Mouse (Mus musculus): Measurements from ENCODE around the gene Klrb1f. TPM values are rescaled to one million over a fixed set of nuclear protein-coding genes. Genes with fewer than 3 reads are reported as not detected.
"Not testable (repeated sequence)": the region's sequence is repeated elsewhere in the genome, so short reads cannot be mapped to it uniquely, and the experiment has no call there.

The Klrb1f gene
- total and polyA plus RNA-seq, 2 experiments from 2014 or later, result 0.23 TPM; not detected in 1

- H3K36me3 ChIP-seq (replicated peaks; ENCODE audit: control insufficient read depth, insufficient read depth, low read length), result no peaks in the 10 kb centered on the region
- ATAC-seq (ENCODE audit: insufficient read depth, low read depth), result peak; percentile 49; the same call in 1 of the 2 replicates
These were observed 49.5 kb downstream of the Klrb1f start for GRCm38 (mm10) chr6:129095166-129095565.

GRCm38 (mm10) chr6:129097929-129098328, 52.2 kb downstream of the Klrb1f start:
- Histone ChIP-seq H3K9ac (replicated peaks; ENCODE audit: low read depth, low read length) (no peak overlapping the region), H3K9me3 (replicated peaks; ENCODE audit: control insufficient read depth, low read length) (no peaks in the 10 kb centered on the region), H3K36me3 (replicated peaks; ENCODE audit: control insufficient read depth, insufficient read depth, low read length) (no peaks in the 10 kb centered on the region), H3K27ac (ENCODE audit: low read depth) (0 out of 2 replicates have a peak overlapping the region, but pooled peaks have one; percentile 25), H3K27me3 (ENCODE audit: control insufficient read depth, insufficient read depth, low read length) (no peaks in the 10 kb centered on the region), H3K4me2 (ENCODE audit: low read depth, low read length) (no peak overlapping the region), H3K4me1 (ENCODE audit: control insufficient read depth, insufficient read depth) (no peaks in the 10 kb centered on the region), H3K4me3 (ENCODE audit: low read depth, low read length) (no peak overlapping the region)
- TF ChIP-seq EP300 (IDR thresholded peaks at IDR 0.05; ENCODE audit: low read depth) (no peak), CTCF (IDR thresholded peaks at IDR 0.05; ENCODE audit: low read depth) (no peak)
- ATAC-seq (ENCODE audit: insufficient read depth, low read depth) (peak; percentile 36; the same call in 1 of the 2 replicates), DNase-seq (ENCODE audit: low spot score) (no peak)
- WGBS, result 16% methylated on average over 1 of the region's 1 CpGs

More at GRCm38 (mm10) chr6:129095166-129095565, 49.5 kb downstream of the Klrb1f start:
- no peak overlapping the region for H3K4me2 ChIP-seq (ENCODE audit: low read depth, low read length)
- H3K4me3 ChIP-seq (ENCODE audit: low read depth, low read length), result no peak overlapping the region
- H3K27me3 ChIP-seq (ENCODE audit: control insufficient read depth, insufficient read depth, low read length), result no peaks in the 10 kb centered on the region
- no peaks in the 10 kb centered on the region for H3K4me1 ChIP-seq (ENCODE audit: control insufficient read depth, insufficient read depth)
- peak; percentile 67 for TF ChIP-seq CTCF (IDR thresholded peaks at IDR 0.05; ENCODE audit: low read depth)
- TF ChIP-seq EP300 (IDR thresholded peaks at IDR 0.05; ENCODE audit: low read depth), result no peak
- no peaks in the 10 kb centered on the region for H3K9me3 ChIP-seq (replicated peaks; ENCODE audit: control insufficient read depth, low read length)
- H3K27ac ChIP-seq (ENCODE audit: low read depth), result no peak overlapping the region
- H3K9ac ChIP-seq (replicated peaks; ENCODE audit: low read depth, low read length), result no peak overlapping the region
- DNase-seq (ENCODE audit: low spot score), result peak; percentile 60

- not testable (repeated sequence) for ATAC-seq (ENCODE audit: insufficient read depth, low read depth); H3K4me1 ChIP-seq (ENCODE audit: control insufficient read depth, insufficient read depth)
- 42% methylated on average over 1 of the region's 1 CpGs for WGBS
These were observed 55.1 kb downstream of the Klrb1f start, which contains the start of gene Clec2e for GRCm38 (mm10) chr6:129100794-129101193. TSS of gene Clec2e (minus strand) at chr6:129100913.

GRCm38 (mm10) chr6:129101604-129102003, 55.9 kb downstream of the Klrb1f start:
- no peak overlapping the region for H3K4me2 ChIP-seq (ENCODE audit: low read depth, low read length)
- ATAC-seq (ENCODE audit: insufficient read depth, low read depth), result no peak
- no peaks in the 10 kb centered on the region for H3K9me3 ChIP-seq (replicated peaks; ENCODE audit: control insufficient read depth, low read length)

More at GRCm38 (mm10) chr6:129100794-129101193, 55.1 kb downstream of the Klrb1f start, which contains the start of gene Clec2e:
- H3K27ac ChIP-seq (ENCODE audit: low read depth); DNase-seq (ENCODE audit: low spot score); H3K4me2 ChIP-seq (ENCODE audit: low read depth, low read length); H3K27me3 ChIP-seq (ENCODE audit: control insufficient read depth, insufficient read depth, low read length); H3K36me3 ChIP-seq (replicated peaks; ENCODE audit: control insufficient read depth, insufficient read depth, low read length); H3K9ac ChIP-seq (replicated peaks; ENCODE audit: low read depth, low read length); H3K4me3 ChIP-seq (ENCODE audit: low read depth, low read length); H3K9me3 ChIP-seq (replicated peaks; ENCODE audit: control insufficient read depth, low read length): not testable (repeated sequence)

GRCm38 (mm10) chr6:129102858-129103555, 57.3 kb downstream of the Klrb1f start:
- Histone ChIP-seq H3K36me3 (replicated peaks; ENCODE audit: control insufficient read depth, insufficient read depth, low read length) (no peaks in the 10 kb centered on the region), H3K27me3 (ENCODE audit: control insufficient read depth, insufficient read depth, low read length) (no peaks in the 10 kb centered on the region), H3K27ac (ENCODE audit: low read depth) (peak overlapping the region; percentile 64), H3K9me3 (replicated peaks; ENCODE audit: control insufficient read depth, low read length) (no peaks in the 10 kb centered on the region), H3K9ac (replicated peaks; ENCODE audit: low read depth, low read length) (no peak overlapping the region), H3K4me1 (ENCODE audit: control insufficient read depth, insufficient read depth) (no peaks in the 10 kb centered on the region), H3K4me3 (ENCODE audit: low read depth, low read length) (no peak overlapping the region), H3K4me2 (ENCODE audit: low read depth, low read length) (no peak overlapping the region)
- 58% methylated on average over 4 of the region's 4 CpGs for WGBS
- DNase-seq (ENCODE audit: low spot score) (peak; percentile 23), ATAC-seq (ENCODE audit: insufficient read depth, low read depth) (no peak)
- TF ChIP-seq EP300 (IDR thresholded peaks at IDR 0.05; ENCODE audit: low read depth), result 0 out of 2 replicates have a peak, but pooled peaks have one; percentile 69
- no peak for TF ChIP-seq CTCF (IDR thresholded peaks at IDR 0.05; ENCODE audit: low read depth)

More at GRCm38 (mm10) chr6:129101604-129102003, 55.9 kb downstream of the Klrb1f start:
- Histone ChIP-seq H3K27me3 (ENCODE audit: control insufficient read depth, insufficient read depth, low read length) (no peaks in the 10 kb centered on the region), H3K36me3 (replicated peaks; ENCODE audit: control insufficient read depth, insufficient read depth, low read length) (no peaks in the 10 kb centered on the region), H3K27ac (ENCODE audit: low read depth) (no peak overlapping the region), H3K4me1 (ENCODE audit: control insufficient read depth, insufficient read depth) (no peaks in the 10 kb centered on the region), H3K9ac (replicated peaks; ENCODE audit: low read depth, low read length) (no peak overlapping the region), H3K4me3 (ENCODE audit: low read depth, low read length) (no peak overlapping the region)
- no peak for DNase-seq (ENCODE audit: low spot score)
- TF ChIP-seq CTCF (IDR thresholded peaks at IDR 0.05; ENCODE audit: low read depth), result no peak
- 71% methylated on average over 1 of the region's 1 CpGs for WGBS

Other genes starting within 250 kb of the Klrb1f start
- not detected in 2 replicates for gene Gm44511, start 219.6 kb upstream of the Klrb1f start, total RNA-seq (2014; rRNA removed; ENCODE audit: low replicate concordance)
- gene Gm44511, start 219.6 kb upstream of the Klrb1f start, polyA plus RNA-seq (2015; fragmentation: Nextera tagmentation; extraction: Ambion mirVana), result not detected in 2 replicates
- gene Klrb1b, start 219.6 kb upstream of the Klrb1f start, total RNA-seq (2014; rRNA removed; ENCODE audit: low replicate concordance), result not detected in 2 replicates
- not detected in 2 replicates for gene Klrb1b, start 219.6 kb upstream of the Klrb1f start, polyA plus RNA-seq (2015; fragmentation: Nextera tagmentation; extraction: Ambion mirVana)
- gene Clec2i, start 158.3 kb upstream of the Klrb1f start, total RNA-seq (2014; rRNA removed; ENCODE audit: low replicate concordance), result not detected in 2 replicates
- not detected in 2 replicates for gene Clec2i, start 158.3 kb upstream of the Klrb1f start, polyA plus RNA-seq (2015; fragmentation: Nextera tagmentation; extraction: Ambion mirVana)
- 0.08 TPM in 1 of 2 replicates, not detected in the other for gene BC035044, start 154.8 kb upstream of the Klrb1f start, total RNA-seq (2014; rRNA removed; ENCODE audit: low replicate concordance)
- gene BC035044, start 154.8 kb upstream of the Klrb1f start, polyA plus RNA-seq (2015; fragmentation: Nextera tagmentation; extraction: Ambion mirVana), result 0.10 TPM in 1 of 2 replicates, not detected in the other
- not detected in 2 replicates for gene Clec2g, start 111.5 kb upstream of the Klrb1f start, total RNA-seq (2014; rRNA removed; ENCODE audit: low replicate concordance)
- not detected in 2 replicates for gene Clec2g, start 111.5 kb upstream of the Klrb1f start, polyA plus RNA-seq (2015; fragmentation: Nextera tagmentation; extraction: Ambion mirVana)
- not detected in 2 replicates for gene Clec2e, start 55.0 kb downstream of the Klrb1f start, total RNA-seq (2014; rRNA removed; ENCODE audit: low replicate concordance)
- not detected in 2 replicates for gene Clec2e, start 55.0 kb downstream of the Klrb1f start, polyA plus RNA-seq (2015; fragmentation: Nextera tagmentation; extraction: Ambion mirVana)
- gene Clec2d, start 134.7 kb downstream of the Klrb1f start, total RNA-seq (2014; rRNA removed; ENCODE audit: low replicate concordance), result 24.4 and 67.2 TPM in 2 replicates
- gene Clec2d, start 134.7 kb downstream of the Klrb1f start, polyA plus RNA-seq (2015; fragmentation: Nextera tagmentation; extraction: Ambion mirVana), result 0.47 and 0.49 TPM in 2 replicates
- not detected in 2 replicates for gene Cd69, start 229.5 kb downstream of the Klrb1f start, total RNA-seq (2014; rRNA removed; ENCODE audit: low replicate concordance)
- gene Cd69, start 229.5 kb downstream of the Klrb1f start, polyA plus RNA-seq (2015; fragmentation: Nextera tagmentation; extraction: Ambion mirVana), result not detected in 2 replicates

Data from heart, postnatal 0 days (tissue).